Mouse (Mus musculus) midbrain, postnatal 0 days (tissue): ENCODE data around the gene Gjb6. TPM values are rescaled to one million over a fixed set of nuclear protein-coding genes. Genes with fewer than 3 reads are reported as not detected.

ENCODE experiments used
- ATAC-seq: fragments of 200-750 bp; cut with Nextera tagmentation; 2 replicates; pipeline ENCODE4 v1.8.0; 2017; ENCODE audit warnings: moderate number of reproducible peaks, mild to moderate bottlenecking, moderate TSS enrichment, moderate library complexity; ENCODE audit not compliant: low FRiP score
- DNase-seq: peaks from one replicate; pipeline ENCODE4 v3.0.0-alpha.2; 2015; ENCODE audit warnings: low spot score
- H3K27ac ChIP-seq: fragments of 300-500 bp; sonication (generic); 2 replicates; pipeline ENCODE4 v1.5.1; 2014; ENCODE audit warnings: low read depth, mild to moderate bottlenecking, low read length, mixed read lengths
- H3K27me3 ChIP-seq: fragments of 300-500 bp; sonication (generic); 2 replicates; pipeline ENCODE4 v1.6.1; 2014; ENCODE audit warnings: low read length, control low read depth, mixed read lengths; ENCODE audit not compliant: insufficient read depth
- H3K36me3 ChIP-seq: fragments of 300-500 bp; sonication (generic); 2 replicates; pipeline ENCODE4 v1.6.1; 2014; ENCODE audit warnings: low read length, control low read depth, mixed read lengths; ENCODE audit not compliant: insufficient read depth
- H3K4me1 ChIP-seq: fragments of 300-500 bp; sonication (generic); 2 replicates; pipeline ENCODE4 v1.6.1; 2014; ENCODE audit warnings: mild to moderate bottlenecking, control low read depth, antibody characterized with exemption, low read length, mixed read lengths; ENCODE audit not compliant: insufficient read depth
- H3K4me2 ChIP-seq: fragments of 300-500 bp; sonication (generic); 2 replicates; pipeline ENCODE4 v1.6.1; 2014; ENCODE audit warnings: low read depth, mild to moderate bottlenecking, low read length, mixed read lengths; ENCODE audit not compliant: poor library complexity, severe bottlenecking
- H3K4me3 ChIP-seq: fragments of 300-500 bp; sonication (generic); 2 replicates; pipeline ENCODE4 v1.5.1; 2014; ENCODE audit warnings: low read depth, mild to moderate bottlenecking, low read length, moderate library complexity
- H3K9ac ChIP-seq: fragments of 300-500 bp; sonication (generic); replicated peaks from 2 replicates; pipeline ENCODE4 v1.6.1; 2014; ENCODE audit warnings: mild to moderate bottlenecking, low read length, moderate library complexity, mixed read lengths; ENCODE audit not compliant: poor library complexity, severe bottlenecking
- H3K9me3 ChIP-seq: fragments of 300-500 bp; sonication (generic); 2 replicates; pipeline ENCODE4 v1.6.1; 2016; ENCODE audit warnings: low read length, control low read depth
- CTCF ChIP-seq: IDR thresholded peaks from 2 replicates; pipeline ENCODE4 v1.5.1; 2016; ENCODE audit warnings: antibody characterized with exemption, mild to moderate bottlenecking
- WGBS: fragments of 180-500 bp; shearing (Covaris S2); extraction: QIAGEN DNeasy Blood & Tissue Kit; methylation state at CpG from one replicate; pipeline ENCODE4 v1.1.7; 2014; 5-methylcytosine and 5-hydroxymethylcytosine counted together
- polyA plus RNA-seq: library from polyadenylated mRNA; unstranded; fragments of >200 nt; fragmentation: Nextera tagmentation; extraction: Ambion mirVana; gene quantifications from 2 replicates; pipeline ENCODE4 v1.2.1, GENCODE M21; 2015
- total RNA-seq: library from RNA; depleted of rRNA; stranded (reverse); fragments of >200 nt; gene quantifications from 2 replicates; pipeline ENCODE4 v1.2.3, GENCODE M21; 2014; rRNA removed

Gjb6 gene
- total and polyA plus RNA-seq, 2 experiments from 2014 or later, result 21.0 to 21.4 TPM

GRCm38 (mm10) chr14:57082863-57083262 lies 50.5 kb downstream of the Gjb6 start:
- Histone ChIP-seq H3K9me3 (no peaks in the 10 kb centered on the region), H3K27ac (no peak overlapping the region), H3K4me2 (no peak overlapping the region), H3K36me3 (no peaks in the 10 kb centered on the region), H3K9ac (no peak overlapping the region), H3K4me1 (no peaks in the 10 kb centered on the region), H3K4me3 (no peak overlapping the region), H3K27me3 (no peaks in the 10 kb centered on the region)
- no peak for ATAC-seq
- DNase-seq, result no peak
- no peak for TF ChIP-seq CTCF
- WGBS, result 97% methylated on average over 1 of the region's 1 CpGs

GRCm38 (mm10) chr14:57075537-57075936 lies 57.9 kb downstream of the Gjb6 start:
- Histone ChIP-seq H3K4me2 (no peak overlapping the region), H3K27ac (no peak overlapping the region), H3K4me1 (no peaks in the 10 kb centered on the region), H3K9me3 (no peaks in the 10 kb centered on the region), H3K9ac (no peak overlapping the region), H3K36me3 (no peaks in the 10 kb centered on the region), H3K27me3 (no peaks in the 10 kb centered on the region), H3K4me3 (no peak overlapping the region)
- peak; percentile 11; the same call in 1 of the 2 replicates for TF ChIP-seq CTCF
- ATAC-seq (no peak), DNase-seq (no peak)
- WGBS, result 88% methylated on average over 6 of the region's 6 CpGs

Other genes with a start within 250 kb of the Gjb6 start
- gene Zmym2, start 247.0 kb downstream of the Gjb6 start, total RNA-seq, result 46.5 and 62.4 TPM in 2 replicates
- gene Zmym2, start 247.0 kb downstream of the Gjb6 start, polyA plus RNA-seq, result 26.1 and 29.6 TPM in 2 replicates
- 0.05 and 0.09 TPM in 2 replicates for gene Gja3, start 75.5 kb downstream of the Gjb6 start, total RNA-seq
- gene Gja3, start 75.5 kb downstream of the Gjb6 start, polyA plus RNA-seq, result 0.31 and 0.62 TPM in 2 replicates
- gene Gjb2, start 28.9 kb downstream of the Gjb6 start, total RNA-seq, result 12.9 and 13.8 TPM in 2 replicates
- gene Gjb2, start 28.9 kb downstream of the Gjb6 start, polyA plus RNA-seq, result 17.8 and 19.1 TPM in 2 replicates
- 0.99 TPM in 1 of 2 replicates, not detected in the other for gene Gm4491, start 17.7 kb downstream of the Gjb6 start, total RNA-seq
- 0.18 and 0.23 TPM in 2 replicates for gene Gm4491, start 17.7 kb downstream of the Gjb6 start, polyA plus RNA-seq